Mouse (Mus musculus): Measurements from ENCODE around the gene Phactr3. TPM values are rescaled to one million over a fixed set of nuclear protein-coding genes. Genes with fewer than 3 reads are reported as not detected.
"Not testable (repeated sequence)": the region's sequence is repeated elsewhere in the genome, so short reads cannot be mapped to it uniquely, and the experiment has no call there.

Phactr3 gene
- total RNA-seq, 2 experiments from 2014 or later = 0.69 to 0.94 TPM

DNA sequence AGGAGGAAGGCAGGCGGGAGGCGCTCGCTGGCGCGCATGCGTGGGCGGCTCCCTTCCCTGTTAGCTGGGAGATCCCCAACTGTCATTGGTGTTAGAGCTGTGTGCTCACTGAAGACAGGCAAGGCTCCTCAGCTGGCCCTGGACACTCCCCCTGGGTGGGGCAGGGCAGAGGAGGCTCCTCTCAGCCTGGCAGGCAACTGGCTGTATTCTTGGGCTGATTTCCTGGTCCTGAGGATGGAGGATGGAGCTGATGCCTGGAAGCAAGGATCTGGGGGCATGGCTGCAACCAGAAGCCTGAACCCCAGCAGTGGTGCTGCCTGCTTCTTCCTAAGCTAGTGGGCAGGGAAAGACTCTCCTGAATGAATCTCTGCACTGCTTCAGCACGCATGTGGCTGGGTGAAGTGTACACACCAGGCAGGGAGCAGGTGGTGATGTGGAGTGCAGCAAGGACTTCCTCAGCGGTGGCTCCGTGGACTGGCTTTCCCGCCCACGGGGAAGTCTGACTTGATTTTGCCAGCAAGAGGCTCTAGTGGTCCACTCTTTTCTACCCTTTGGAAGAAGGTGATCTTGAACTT, 208.8 kb downstream of the Phactr3 start:
- peak; percentile 61 to 74 for DNase-seq

- DNase-seq = peak; percentile 24 to 35
Measured at GRCm38 (mm10) chr2:178329551-178329950, 210.8 kb downstream of the Phactr3 start.

GRCm38 (mm10) chr2:178329986-178330385, 211.2 kb downstream of the Phactr3 start:
- DNase-seq = peak in 1 of 2 experiments; percentile 17

- no peak for DNase-seq
Measured at GRCm38 (mm10) chr2:178337878-178338277, 219.1 kb downstream of the Phactr3 start.

GRCm38 (mm10) chr2:178339044-178339443, 220.3 kb downstream of the Phactr3 start:
- DNase-seq = no peak

GRCm38 (mm10) chr2:178342105-178342504, 223.3 kb downstream of the Phactr3 start:
- DNase-seq = not testable (repeated sequence)

DNA sequence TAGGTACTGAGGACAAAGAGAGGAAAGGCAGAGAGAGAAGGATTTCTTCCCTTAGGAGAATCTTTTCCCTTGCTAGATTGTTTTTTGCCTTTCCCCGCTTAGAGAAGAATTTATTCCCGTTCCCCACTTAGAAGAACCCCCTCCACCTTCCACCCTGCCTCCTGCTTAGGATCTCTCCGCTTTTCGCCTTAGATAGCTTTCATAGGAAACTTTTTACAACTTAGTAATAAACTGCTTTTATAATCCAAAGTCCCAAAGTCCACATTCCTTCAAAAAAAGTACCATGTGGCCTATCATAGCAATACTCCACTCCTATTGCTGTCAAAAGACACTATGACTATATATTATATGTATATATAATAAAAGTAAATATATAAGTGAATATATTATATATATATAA, 223.8 kb downstream of the Phactr3 start:
- no peak for DNase-seq

Other genes with a start within 250 kb of the Phactr3 start
- 10 to 100 TPM; 47.3 to 59.0 TPM for gene Gm14327, start 221.9 kb upstream of the Phactr3 start, total RNA-seq (2021)
- gene Zfp972, start 193.4 kb upstream of the Phactr3 start, total RNA-seq (2021) = under 1 TPM; 0.82 to 0.95 TPM
- 10 to 100 TPM; 39.1 to 42.1 TPM for gene Gm14326, start 161.7 kb upstream of the Phactr3 start, total RNA-seq (2021)
- 100 to 1,000 TPM in 1 of 2 experiments, 10 to 100 TPM in 1; 97.5 to 107 TPM for gene Zfp971, start 95.7 kb upstream of the Phactr3 start, total RNA-seq (2021)
- 10 to 100 TPM; 13.2 to 14.2 TPM for gene Zfp931, start 40.5 kb upstream of the Phactr3 start, total RNA-seq (2021)